Mouse (Mus musculus) heart, embryonic 11.5 days (tissue): ENCODE results near the gene Prcc. TPM values are rescaled to one million over a fixed set of nuclear protein-coding genes. Genes with fewer than 3 reads are reported as not detected.
"Not testable (repeated sequence)": the region's sequence is repeated elsewhere in the genome, so short reads cannot be mapped to it uniquely, and the experiment has no call there.

Experiments
- ATAC-seq: fragments of 200-750 bp; cut with Nextera tagmentation; replicated peaks from 2 replicates; pipeline ENCODE4 v1.8.0; 2017; ENCODE audit warnings: moderate library complexity; ENCODE audit not compliant: insufficient number of reproducible peaks, low FRiP score, low TSS enrichment
- H3K27ac ChIP-seq: fragments of 300-500 bp; sonication (generic); 2 replicates; pipeline ENCODE4 v1.5.1; 2014; ENCODE audit warnings: mild to moderate bottlenecking, low read depth, low read length
- H3K27me3 ChIP-seq: fragments of 300-500 bp; sonication (generic); 2 replicates; pipeline ENCODE4 v1.6.1; 2014; ENCODE audit warnings: mild to moderate bottlenecking, low read length, mixed read lengths; ENCODE audit not compliant: control insufficient read depth, insufficient read depth
- H3K36me3 ChIP-seq: fragments of 300-500 bp; sonication (generic); 2 replicates; pipeline ENCODE4 v1.6.1; 2014; ENCODE audit warnings: mild to moderate bottlenecking, low read length, moderate library complexity, mixed read lengths; ENCODE audit not compliant: control insufficient read depth, insufficient read depth
- H3K4me1 ChIP-seq: fragments of 300-500 bp; sonication (generic); 2 replicates; pipeline ENCODE4 v1.6.1; 2014; ENCODE audit warnings: low read length; ENCODE audit not compliant: control insufficient read depth, insufficient read depth
- H3K4me2 ChIP-seq: fragments of 300-500 bp; sonication (generic); 2 replicates; pipeline ENCODE4 v1.6.1; 2014; ENCODE audit warnings: mild to moderate bottlenecking, moderate library complexity
- H3K4me3 ChIP-seq: fragments of 300-500 bp; sonication (generic); 2 replicates; pipeline ENCODE4 v1.5.1; 2014; ENCODE audit warnings: low read depth, low read length
- H3K9ac ChIP-seq: fragments of 300-500 bp; sonication (generic); 2 replicates; pipeline ENCODE4 v1.6.1; 2014; ENCODE audit warnings: mild to moderate bottlenecking, low read depth, low read length, moderate library complexity
- H3K9me3 ChIP-seq: fragments of 300-500 bp; sonication (generic); replicated peaks from 2 replicates; pipeline ENCODE4 v1.6.1; 2016; ENCODE audit warnings: low read length; ENCODE audit not compliant: control insufficient read depth
- WGBS: fragments of 180-500 bp; shearing (Covaris S2); extraction: QIAGEN DNeasy Blood & Tissue Kit; methylation state at CpG from one replicate; pipeline ENCODE4 v1.1.7; 2014; ENCODE audit not compliant: insufficient replicate concordance; 5-methylcytosine and 5-hydroxymethylcytosine counted together
- polyA plus RNA-seq: library from polyadenylated mRNA; unstranded; fragments of >200 nt; fragmentation: Nextera tagmentation; extraction: Ambion mirVana; gene quantifications from 2 replicates; pipeline ENCODE4 v1.2.1, GENCODE M21; 2014

Prcc gene
- polyA plus RNA-seq, 1 experiment from 2014 or later, result 14.5 TPM

- 73% methylated on average over 4 of the region's 4 CpGs for whole genome bisulfite sequencing
- Histone ChIP-seq H3K36me3 (no peaks in the 10 kb centered on the region), H3K4me3 (no peak overlapping the region), H3K4me2 (no peak overlapping the region), H3K4me1 (peaks cover 5% of the 10 kb centered on the region; the same call in 1 of the 2 replicates), H3K9ac (no peak overlapping the region), H3K27me3 (no peaks in the 10 kb centered on the region), H3K27ac (no peak overlapping the region), H3K9me3 (no peaks in the 10 kb centered on the region)
- no peak for ATAC-seq
These were observed 39.2 kb downstream of the Prcc start for GRCm38 (mm10) chr3:87846186-87846585.

GRCm38 (mm10) chr3:87844981-87845380, 40.4 kb downstream of the Prcc start:
- H3K27ac ChIP-seq, result no peak overlapping the region
- 78% methylated on average over 4 of the region's 4 CpGs for WGBS
- no peak overlapping the region for H3K4me3 ChIP-seq
- H3K4me2 ChIP-seq, result no peak overlapping the region
- no peak for ATAC-seq
- no peak overlapping the region for H3K9ac ChIP-seq
- no peaks in the 10 kb centered on the region for H3K36me3 ChIP-seq
- H3K27me3 ChIP-seq, result no peaks in the 10 kb centered on the region; the same call in 1 of the 2 replicates
- H3K4me1 ChIP-seq, result peaks cover 5% of the 10 kb centered on the region; the same call in 1 of the 2 replicates
- no peaks in the 10 kb centered on the region for H3K9me3 ChIP-seq

- Histone ChIP-seq H3K9me3 (no peaks in the 10 kb centered on the region), H3K4me3 (no peak overlapping the region), H3K4me2 (no peak overlapping the region), H3K27ac (no peak overlapping the region), H3K9ac (no peak overlapping the region), H3K36me3 (no peaks in the 10 kb centered on the region), H3K4me1 (no peaks in the 10 kb centered on the region), H3K27me3 (peaks cover 2% of the 10 kb centered on the region; the same call in 1 of the 2 replicates)
- no peak for ATAC-seq
These were observed 44.5 kb downstream of the Prcc start for GRCm38 (mm10) chr3:87840858-87841257.

- H3K4me2 ChIP-seq, result no peak overlapping the region
- peaks cover 2% of the 10 kb centered on the region; the same call in 1 of the 2 replicates for H3K27me3 ChIP-seq
- no peak overlapping the region for H3K9ac ChIP-seq
- H3K4me3 ChIP-seq, result no peak overlapping the region
- no peaks in the 10 kb centered on the region for H3K9me3 ChIP-seq
- 3% methylated on average over 4 of the region's 4 CpGs for WGBS
- no peak for ATAC-seq
- H3K27ac ChIP-seq, result no peak overlapping the region
- H3K36me3 ChIP-seq, result no peaks in the 10 kb centered on the region
- no peaks in the 10 kb centered on the region for H3K4me1 ChIP-seq
These were observed 46.8 kb downstream of the Prcc start for GRCm38 (mm10) chr3:87838622-87839021.

- H3K27me3 ChIP-seq, result no peaks in the 10 kb centered on the region
- no peaks in the 10 kb centered on the region for H3K4me1 ChIP-seq
- no peak for ATAC-seq
- WGBS, result 68% methylated on average over 5 of the region's 5 CpGs
- H3K4me2 ChIP-seq, result no peak overlapping the region
- H3K9me3 ChIP-seq, result no peaks in the 10 kb centered on the region
- no peaks in the 10 kb centered on the region for H3K36me3 ChIP-seq
- H3K4me3 ChIP-seq, result no peak overlapping the region
- H3K27ac ChIP-seq, result no peak overlapping the region
- no peak overlapping the region for H3K9ac ChIP-seq
These were observed 51.9 kb downstream of the Prcc start for GRCm38 (mm10) chr3:87833482-87833881.

GRCm38 (mm10) chr3:87832109-87832859, 53.1 kb downstream of the Prcc start:
- Histone ChIP-seq H3K27me3 (no peaks in the 10 kb centered on the region), H3K4me1 (no peaks in the 10 kb centered on the region), H3K27ac (no peak overlapping the region), H3K9me3 (no peaks in the 10 kb centered on the region), H3K36me3 (no peaks in the 10 kb centered on the region), H3K4me3 (no peak overlapping the region), H3K9ac (no peak overlapping the region), H3K4me2 (no peak overlapping the region)
- WGBS, result 81% methylated on average over 7 of the region's 7 CpGs
- no peak for ATAC-seq

GRCm38 (mm10) chr3:87829025-87829424, 56.4 kb downstream of the Prcc start:
- Histone ChIP-seq H3K27me3 (no peaks in the 10 kb centered on the region), H3K9me3 (no peaks in the 10 kb centered on the region), H3K4me1 (no peaks in the 10 kb centered on the region), H3K4me3 (no peak overlapping the region), H3K4me2 (no peak overlapping the region), H3K27ac (no peak overlapping the region), H3K9ac (no peak overlapping the region), H3K36me3 (no peaks in the 10 kb centered on the region)
- no peak for ATAC-seq
- WGBS, result 41% methylated on average over 10 of the region's 10 CpGs

GRCm38 (mm10) chr3:87828435-87828834, 57.0 kb downstream of the Prcc start:
- no peak overlapping the region for H3K4me3 ChIP-seq
- H3K4me1 ChIP-seq, result no peaks in the 10 kb centered on the region
- H3K27me3 ChIP-seq, result no peaks in the 10 kb centered on the region; the same call in 1 of the 2 replicates
- no peaks in the 10 kb centered on the region for H3K36me3 ChIP-seq
- 33% methylated on average over 4 of the region's 4 CpGs for WGBS
- H3K27ac ChIP-seq, result no peak overlapping the region
- no peak overlapping the region for H3K4me2 ChIP-seq
- no peaks in the 10 kb centered on the region for H3K9me3 ChIP-seq
- no peak for ATAC-seq
- no peak overlapping the region for H3K9ac ChIP-seq

- not testable (repeated sequence) for H3K9me3 ChIP-seq, H3K36me3 ChIP-seq, H3K4me1 ChIP-seq, H3K27ac ChIP-seq, H3K4me3 ChIP-seq, ATAC-seq, H3K4me2 ChIP-seq, H3K9ac ChIP-seq
- 76% methylated on average over 1 of the region's 1 CpGs for WGBS
- H3K27me3 ChIP-seq, result peaks cover 11% of the 10 kb centered on the region
These were observed 61.2 kb downstream of the Prcc start, which contains the start of gene Pear1 for GRCm38 (mm10) chr3:87824206-87824605. Gene Pear1 (minus strand): TSS chr3:87824306.
